Mouse (Mus musculus) testis, postnatal 10 days (tissue): ENCODE results near the gene Gm21310.
"Not testable (repeated sequence)": the region's sequence is repeated elsewhere in the genome, so short reads cannot be mapped to it uniquely, and the experiment has no call there.

ENCODE experiments used
- DNase-seq: peaks from one replicate; pipeline ENCODE4 v3.0.0; 2021; ENCODE audit warnings: low spot score

Gm21310 gene

GRCm38 (mm10) chrY:10147083-10147482 is at the start of gene Gm21310:
Gene Gm21310 (minus strand): TSS chrY:10147183.
- not testable (repeated sequence) for DNase-seq
